Mouse (Mus musculus) frontal cortex, postnatal 36 days (tissue): ENCODE data around the gene Slc16a6.
A peak's percentile ranks its signal among the peaks of the same experiment; 100 is the strongest.

Experiments used
- DNase-seq, 2 experiments: peaks; one replicate each; pipeline ENCODE4 v3.0.0; 2022; ENCODE audit warnings: low spot score in 2 of 2

Gene Slc16a6

DNA sequence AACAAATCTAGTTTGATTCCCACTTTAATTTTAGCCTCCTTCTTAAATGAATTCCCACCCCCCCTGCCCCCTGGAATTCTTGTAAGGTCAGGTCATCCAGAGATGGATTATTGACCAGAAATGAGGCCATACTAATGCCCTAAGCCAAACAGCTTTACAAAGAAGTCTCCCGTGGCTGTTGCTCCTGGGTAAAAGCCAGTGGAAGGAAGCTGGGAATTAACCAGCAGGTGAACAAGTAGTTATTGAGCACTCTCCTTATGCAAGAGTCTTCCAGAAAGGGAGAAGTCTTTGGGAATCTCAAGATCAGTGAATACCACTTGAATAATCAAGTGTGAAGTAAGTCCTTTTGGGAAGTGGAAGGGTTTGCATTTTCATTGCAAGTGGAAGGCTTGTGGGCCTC lies 13.7 kb upstream of the Slc16a6 start:
- DNase-seq = no peak

DNA sequence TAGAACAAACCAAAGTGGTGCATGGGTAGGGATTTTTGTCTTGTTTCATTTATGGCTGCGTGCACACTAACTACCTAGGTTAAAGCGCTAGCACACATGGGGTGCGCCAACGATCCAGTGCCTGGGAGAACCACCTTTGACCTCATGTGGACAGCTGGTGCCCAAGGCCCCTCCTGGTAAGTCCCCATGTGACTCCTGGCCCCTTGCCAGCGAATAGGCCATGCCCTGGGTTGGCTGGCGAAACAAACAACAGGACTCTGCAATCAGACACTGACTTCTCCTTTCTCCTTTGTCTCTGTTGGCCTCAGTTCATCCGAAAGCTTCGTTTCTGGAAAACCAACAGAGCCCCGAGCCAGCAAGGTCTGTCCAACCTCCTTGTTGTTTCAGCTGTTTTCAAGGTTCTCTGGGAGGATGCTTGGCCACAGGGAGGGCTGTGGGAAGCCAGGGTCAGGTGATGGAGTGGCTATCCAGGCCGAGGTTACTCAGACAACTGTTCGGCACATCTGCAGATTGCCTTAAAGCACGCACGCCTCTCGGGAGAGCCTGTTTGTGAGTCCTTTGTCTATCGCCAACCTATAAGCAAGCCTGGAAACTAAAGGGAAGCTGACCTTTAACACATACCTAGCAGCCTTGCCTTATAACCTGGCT lies 12.1 kb upstream of the Slc16a6 start:
- DNase-seq = peak; percentile 35 to 40

DNA sequence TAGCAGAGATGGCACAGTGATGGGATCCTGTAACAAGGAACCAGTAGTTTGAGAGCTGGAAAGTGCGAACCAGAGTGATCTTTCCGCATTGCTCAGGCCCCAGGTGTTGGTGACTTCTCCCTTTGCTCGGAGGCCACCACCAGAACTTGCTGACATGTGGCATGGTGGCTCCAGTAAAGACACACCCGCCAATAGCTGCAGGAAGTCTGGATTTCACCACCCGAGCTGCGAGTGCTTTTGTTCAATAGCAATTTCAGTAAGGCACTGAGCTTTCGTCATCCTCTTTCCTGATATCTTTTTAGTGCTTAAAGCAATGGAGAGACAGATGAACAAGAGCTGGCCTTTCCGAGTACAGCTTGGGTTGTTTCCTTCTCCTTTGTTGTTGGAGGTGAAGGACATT lies 7.0 kb upstream of the Slc16a6 start:
- no peak for DNase-seq

- no peak for DNase-seq
These were observed 6.3 kb upstream of the Slc16a6 start for GRCm38 (mm10) chr11:109479575-109480285.

DNA sequence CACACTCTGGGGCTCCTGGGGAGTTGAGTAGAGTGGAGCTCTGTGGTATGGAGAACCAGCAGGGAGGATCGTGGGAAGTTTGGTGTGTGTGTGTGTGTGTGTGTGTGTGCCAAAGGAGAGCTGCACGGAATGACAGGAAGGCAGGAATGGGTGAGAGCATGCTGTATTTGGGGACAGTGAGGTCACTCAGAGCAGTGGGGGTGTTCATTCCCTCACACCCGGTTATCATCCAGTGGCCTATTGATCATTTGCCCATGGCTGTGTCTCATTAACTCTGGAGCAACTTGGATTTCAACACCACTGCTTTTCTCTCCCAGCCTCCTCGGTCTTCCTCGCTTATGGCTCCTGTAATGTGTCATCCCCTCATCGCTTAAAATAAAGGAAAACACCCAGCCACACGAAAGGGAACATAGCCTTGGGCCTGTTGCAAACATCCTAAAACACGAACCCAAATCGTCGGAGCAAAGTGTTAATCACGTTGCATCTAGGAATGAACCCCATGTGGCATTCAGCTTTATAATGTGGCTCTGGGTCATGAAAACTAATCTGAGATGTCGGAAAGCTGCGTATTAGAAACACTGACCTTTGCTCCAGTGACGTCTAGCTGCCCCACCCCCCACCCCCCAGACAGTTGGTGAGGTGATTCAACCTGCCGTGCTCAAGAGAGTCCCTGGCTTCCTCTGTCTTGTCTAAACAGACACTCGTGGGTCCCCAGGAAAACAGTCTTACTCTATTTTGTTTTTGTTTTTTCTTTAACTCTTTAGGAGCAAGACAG lies 4.4 kb upstream of the Slc16a6 start:
- no peak for DNase-seq

DNA sequence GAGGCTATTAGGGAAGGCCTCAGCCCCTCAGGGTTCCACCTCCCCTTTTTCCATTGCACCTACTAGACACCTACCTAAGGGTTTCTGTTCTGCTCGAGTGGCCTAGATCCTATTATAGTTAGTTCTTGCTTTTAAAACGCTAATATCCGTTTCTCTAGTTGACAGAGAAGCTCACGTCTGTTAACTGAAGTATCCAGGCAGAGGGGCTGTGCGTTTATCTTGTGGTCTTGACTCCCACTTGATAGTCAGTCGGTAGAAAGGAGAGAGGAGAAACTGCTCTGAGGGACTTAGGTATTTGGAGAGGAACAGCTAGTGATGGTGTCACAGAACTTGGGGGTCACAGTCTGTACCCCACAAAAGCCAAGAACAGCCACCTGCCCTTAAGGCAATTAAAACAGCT lies 3.3 kb upstream of the Slc16a6 start:
- DNase-seq = no peak

DNA sequence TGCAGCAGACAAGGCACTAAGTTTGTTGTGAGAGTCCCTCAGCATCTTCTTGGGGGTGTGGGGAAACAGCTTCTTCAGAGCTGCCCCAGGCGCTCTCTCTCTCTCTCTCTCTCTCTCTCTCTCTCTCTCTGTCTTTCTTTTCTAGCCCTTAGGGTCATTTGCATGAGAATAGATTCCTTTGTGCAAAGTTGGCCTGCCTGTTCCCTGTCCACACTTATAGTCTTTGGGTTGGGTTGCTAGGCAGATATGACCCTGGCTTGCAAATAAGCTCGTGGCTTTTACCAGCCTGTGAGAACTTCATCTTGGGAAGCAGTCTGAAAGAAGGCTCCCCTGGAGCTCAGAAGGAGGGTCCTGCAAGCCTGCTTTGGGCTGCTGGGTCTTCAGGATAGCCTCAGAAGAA lies 2.8 kb upstream of the Slc16a6 start:
- no peak for DNase-seq

DNA sequence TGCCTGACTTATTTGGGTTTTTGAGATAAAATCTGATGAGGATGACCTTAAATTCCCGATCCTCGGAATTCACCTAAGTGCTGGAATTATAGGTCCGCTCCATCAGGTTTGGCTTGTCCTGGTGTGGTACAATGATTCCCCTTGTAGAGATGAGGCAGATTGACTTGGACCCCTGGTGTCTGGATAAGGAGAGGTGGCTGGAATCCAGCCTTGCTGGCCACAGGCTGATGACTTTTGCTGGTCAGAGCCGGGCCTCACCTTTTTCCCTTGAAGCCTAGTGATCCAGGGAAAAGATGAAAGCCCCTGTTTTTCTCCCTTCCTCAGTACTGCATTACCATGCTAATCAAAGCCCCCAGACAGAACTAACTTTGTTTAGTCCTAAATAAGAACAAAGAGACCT lies 2.3 kb upstream of the Slc16a6 start:
- DNase-seq = no peak

GRCm38 (mm10) chr11:109474836-109475235 lies 1.4 kb upstream of the Slc16a6 start:
- no peak for DNase-seq

DNA sequence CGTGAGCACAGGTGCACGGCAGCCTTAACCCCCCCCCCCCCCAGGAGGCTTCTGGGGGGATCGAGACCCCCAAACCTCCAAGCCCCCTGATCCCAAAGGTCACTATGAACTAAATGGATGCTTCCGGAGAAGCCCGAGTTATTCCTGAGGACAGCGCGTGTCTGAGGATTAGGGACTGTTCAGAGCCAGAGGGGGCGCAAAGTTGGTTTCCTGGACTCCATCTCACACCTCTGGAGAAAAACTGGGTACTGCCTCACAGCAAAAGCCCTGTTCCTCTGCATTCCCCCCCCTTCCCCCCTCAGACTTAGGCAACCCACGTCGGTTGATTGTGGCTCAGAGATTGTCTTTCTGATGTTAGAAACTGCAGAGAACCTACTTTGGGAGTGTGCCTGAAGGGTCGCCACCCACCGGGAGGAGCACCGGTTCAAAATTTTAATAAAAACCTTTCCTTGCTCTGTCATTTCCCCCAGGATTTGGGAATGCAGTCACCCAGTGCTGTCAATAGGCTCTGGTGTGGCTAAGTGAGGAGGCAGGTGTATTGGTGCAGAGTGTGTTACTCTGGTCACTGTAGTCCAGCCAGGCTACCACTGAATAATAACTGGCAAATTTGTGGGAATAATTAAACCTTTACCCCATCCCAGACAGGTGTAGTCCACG lies 816 bp upstream of the Slc16a6 start:
- DNase-seq = no peak

GRCm38 (mm10) chr11:109472821-109473170 lies 602 bp downstream of the Slc16a6 start:
- DNase-seq = no peak

DNA sequence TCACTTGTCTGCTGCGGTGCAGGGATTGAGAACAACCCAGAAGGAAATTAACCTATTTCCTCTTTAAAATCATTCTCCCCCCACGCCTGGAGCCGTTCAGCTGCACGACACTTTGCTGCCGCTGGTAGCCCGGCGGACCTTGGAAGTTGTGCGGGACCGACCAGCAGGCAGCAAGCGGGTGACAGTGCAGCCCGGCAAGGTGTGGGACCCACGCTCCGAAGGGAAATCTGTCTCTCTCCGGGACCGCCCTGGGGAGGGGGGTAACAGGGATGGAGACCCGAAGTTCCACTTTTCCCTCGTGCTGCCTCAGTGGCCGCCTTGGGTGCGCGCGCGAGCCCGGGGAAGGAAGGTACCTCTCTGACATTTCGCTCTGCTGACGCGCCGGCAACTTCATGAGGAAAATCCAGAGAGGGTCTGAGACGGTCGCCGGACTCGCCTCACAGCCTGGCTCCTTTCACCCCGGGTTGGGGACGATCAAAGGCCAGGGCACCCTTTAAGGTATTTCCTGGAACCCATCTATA lies 1.2 kb downstream of the Slc16a6 start:
- no peak for DNase-seq

GRCm38 (mm10) chr11:109470921-109471861 lies 2.2 kb downstream of the Slc16a6 start:
- DNase-seq = no peak

DNA sequence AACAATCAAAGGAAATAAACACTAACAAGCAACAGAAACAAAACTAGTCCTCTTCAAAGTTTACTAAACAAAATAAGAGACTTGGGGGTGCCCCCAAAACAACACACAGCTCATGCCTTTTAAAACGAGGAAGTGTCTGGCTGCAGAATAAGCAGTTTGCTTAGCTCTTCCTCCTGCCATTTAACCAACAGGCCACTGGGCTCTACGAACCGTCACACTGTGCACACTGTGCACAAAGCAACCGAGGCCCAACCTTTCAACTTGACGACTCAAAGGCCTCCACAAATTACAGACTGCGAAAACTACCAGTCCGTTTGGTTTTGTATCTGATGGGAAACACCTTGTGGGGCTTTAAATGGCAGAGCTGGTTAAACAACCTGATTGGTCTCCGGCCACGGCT lies 3.2 kb downstream of the Slc16a6 start:
- no peak for DNase-seq

DNA sequence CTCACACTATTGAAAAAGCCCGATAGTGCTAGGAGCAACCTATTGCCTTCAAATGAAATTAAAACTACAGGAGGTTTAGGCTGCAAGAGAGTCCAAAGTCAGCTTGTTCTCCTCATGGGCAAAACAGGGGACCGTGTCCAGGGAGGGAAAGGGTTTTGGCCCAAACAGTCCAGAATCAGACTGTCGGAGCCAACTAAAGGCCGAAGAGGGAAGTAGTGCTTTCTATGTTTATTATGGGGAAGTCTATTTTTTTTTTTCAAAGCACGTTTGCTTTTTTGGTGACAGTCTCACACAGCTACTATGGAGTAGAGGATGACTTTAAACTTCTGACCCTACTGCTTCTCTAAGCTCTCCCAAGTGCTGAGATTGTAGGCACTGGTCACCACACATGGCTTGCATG lies 5.3 kb downstream of the Slc16a6 start:
- DNase-seq = no peak

DNA sequence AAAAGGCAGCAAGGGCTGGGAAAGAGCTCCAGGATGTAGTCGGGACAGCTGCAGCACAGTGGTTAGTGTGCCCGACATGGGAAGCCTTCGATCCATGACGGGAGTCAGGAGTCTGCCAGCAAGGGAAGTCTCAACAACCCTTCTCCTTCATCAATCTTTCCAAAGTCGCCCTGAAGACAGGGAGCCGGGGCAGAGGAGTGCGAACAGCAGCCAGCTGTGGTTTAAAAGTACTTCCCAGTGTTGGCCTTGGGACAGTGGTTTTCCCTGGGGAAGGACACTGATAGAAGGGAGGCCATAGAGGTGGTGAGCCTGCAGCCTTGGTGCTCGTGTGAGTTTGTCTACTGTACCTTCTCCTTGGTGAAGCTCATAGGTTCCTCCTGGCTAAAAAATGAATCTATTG lies 6.4 kb downstream of the Slc16a6 start:
- no peak for DNase-seq

DNA sequence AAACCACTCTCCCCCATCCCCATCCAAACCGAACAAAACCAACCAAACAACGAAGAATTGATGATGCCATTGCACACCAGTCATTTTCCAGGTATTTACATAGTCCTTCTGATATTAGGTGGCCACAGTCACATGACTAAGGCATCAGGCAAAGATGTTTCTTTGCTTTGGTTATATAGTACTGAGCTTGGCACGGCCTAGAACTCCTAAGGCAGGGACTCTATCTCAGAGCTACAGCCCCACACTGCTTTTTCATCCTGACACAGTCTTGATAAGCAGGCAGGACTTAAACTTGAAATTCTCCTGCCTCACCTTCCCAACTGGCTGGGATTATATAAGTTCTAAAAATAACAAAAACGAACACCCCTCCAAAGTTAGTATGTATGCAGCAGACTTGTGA lies 8.3 kb downstream of the Slc16a6 start:
- no peak for DNase-seq

DNA sequence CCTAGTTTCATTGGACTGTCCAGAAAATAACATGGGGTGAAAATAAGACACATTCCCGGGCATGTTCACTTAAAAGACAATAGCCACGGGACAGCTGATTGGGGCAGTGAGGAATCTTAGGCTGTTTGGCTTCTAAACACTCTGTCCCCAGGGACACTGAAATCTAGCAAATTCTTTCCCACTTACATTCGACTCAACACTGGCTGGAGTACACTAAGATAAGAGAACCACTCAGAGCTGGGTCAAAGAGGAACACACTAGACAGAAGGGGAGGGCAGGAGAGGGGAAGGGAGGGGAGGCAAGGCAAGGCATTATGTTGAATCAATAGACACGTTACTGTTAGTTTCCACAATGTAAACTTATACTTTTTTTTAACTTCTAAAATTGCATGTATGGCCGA lies 12.8 kb downstream of the Slc16a6 start:
- DNase-seq = no peak

DNA sequence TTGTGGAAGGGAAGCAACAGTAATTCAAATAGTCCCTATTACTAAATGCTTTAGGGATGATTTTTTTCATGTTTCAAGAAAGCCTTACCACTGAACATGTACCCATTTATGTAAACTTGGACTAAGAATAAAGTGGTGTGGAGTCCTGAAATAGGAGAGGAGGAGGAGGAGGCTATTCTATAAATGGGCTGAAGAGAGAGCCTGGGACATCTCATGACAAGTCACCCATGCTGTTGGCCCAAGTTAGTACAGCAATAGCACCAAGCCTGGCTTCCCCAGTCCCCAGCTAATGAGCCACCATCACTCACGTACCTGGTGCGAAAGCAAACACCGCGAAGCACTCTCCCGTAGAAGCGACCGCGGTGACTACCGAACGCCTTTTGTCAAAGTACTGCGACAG lies 15.2 kb downstream of the Slc16a6 start:
- DNase-seq = peak in 1 of 2 experiments; percentile 43

DNA sequence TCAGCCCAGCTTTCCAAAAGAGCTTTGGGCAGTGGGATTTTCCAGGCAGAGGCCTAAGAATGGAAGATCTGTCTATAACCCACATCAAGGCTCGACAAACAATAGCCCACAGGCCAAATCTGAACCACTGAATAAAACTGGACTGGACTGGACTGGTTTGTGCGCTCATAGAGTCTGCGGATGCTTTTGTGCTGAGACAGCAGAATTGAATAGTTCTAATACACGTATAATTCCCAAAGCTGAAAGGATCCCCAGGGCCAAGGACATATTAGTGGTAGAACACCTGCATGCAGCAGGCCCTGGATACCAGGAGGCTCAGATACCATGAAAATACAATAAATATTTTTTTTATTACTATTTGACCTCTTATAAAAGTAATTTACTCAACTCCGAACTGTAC lies 17.1 kb downstream of the Slc16a6 start:
- no peak for DNase-seq

- DNase-seq = no peak
These were observed 22.2 kb downstream of the Slc16a6 start for GRCm38 (mm10) chr11:109451169-109451568.
